9 mouse cellular contexts compared by ENCODE assay signal in the genomic region with DNA sequence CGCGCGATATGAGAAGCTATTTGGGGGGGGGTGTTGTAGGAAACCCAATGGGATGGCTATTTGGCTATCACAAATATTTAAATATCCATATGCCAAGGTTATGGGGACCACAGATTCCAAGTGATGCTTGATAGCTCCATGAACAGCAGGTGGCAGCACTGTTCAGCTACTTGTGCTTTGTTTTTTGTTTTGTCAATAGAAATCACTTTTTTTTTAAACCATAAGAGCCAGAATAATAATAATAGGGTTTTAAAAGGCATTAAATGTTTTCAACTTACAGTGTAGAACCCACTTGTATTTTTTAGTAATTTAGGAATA.
DNase-seq lines count a peak whose midpoint lies in the region; ATAC-seq and TF ChIP-seq lines count a peak whose summit lies in the region.
"Had no signal": no experiment of that assay in that cellular context is flagged by ENCODE, and none has a peak within 500 bp of the region (broad histone marks: within the 10 kb centered on the region; RNA-seq: fewer than 3 reads in every experiment).

No protein-coding gene starts in this region.

- no peak for TF ChIP-seq POLR2A in kidney, adult 2 months (IDR thresholded peaks at IDR 0.05; ENCODE audit: low read depth, low read length)
- TF ChIP-seq POLR2A in thymus, adult 2 months (IDR thresholded peaks at IDR 0.05; ENCODE audit: control insufficient read depth, extremely low read depth, insufficient read depth, low read length, poor library complexity), result no peak

- TF ChIP-seq CTCF in kidney, adult 2 months (conservative IDR thresholded peaks at IDR 0.05; ENCODE audit: insufficient read depth, insufficient read length, low read depth, low read length), result peak; percentile 34; the same call in 1 of the 2 replicates
- TF ChIP-seq CTCF in Patski (IDR thresholded peaks at IDR 0.05), result peak; percentile 66
- TF ChIP-seq CTCF in thymus, adult 2 months (IDR thresholded peaks at IDR 0.05; ENCODE audit: borderline replicate concordance, control insufficient read depth, extremely low read depth, insufficient read depth, low read length, poor library complexity), result no peak

- CTCF ChIA-PET in Patski (lab: Charles Lee), result interaction anchor here (1.1 to 1.9 kb wide), 2 partner anchors 9 to 17 kb away, joined by 3 to 11 read pairs; no protein-coding TSS in a partner anchor

- H3K27me3 ChIP-seq in kidney, adult 2 months (replicated peaks; ENCODE audit: control insufficient read depth, insufficient read depth, low read length), result no peaks in the 10 kb centered on the region; the same call in 1 of the 2 replicates
- no peaks in the 10 kb centered on the region for H3K27me3 ChIP-seq in kidney, embryonic 15.5 days
- H3K27me3 ChIP-seq in Patski, result no peaks in the 10 kb centered on the region
- H3K27me3 ChIP-seq in embryonic facial prominence, embryonic 10.5 days (replicated peaks; ENCODE audit: low read depth, poor library complexity, severe bottlenecking), result no peaks in the 10 kb centered on the region
- H3K27me3 ChIP-seq in thymus, adult 2 months (ENCODE audit: control insufficient read depth, insufficient read depth, low read length), result no peaks in the 10 kb centered on the region

- in situ Hi-C loops in Patski (cut with MboI; ENCODE audit: low pct_unique_long_range_greater_than_20kb), result no loop called here

- no peaks in the 10 kb centered on the region for H3K4me1 ChIP-seq in kidney, adult 2 months (ENCODE audit: control insufficient read depth, insufficient read depth, low read length)
- no peaks in the 10 kb centered on the region for H3K4me1 ChIP-seq in kidney, embryonic 15.5 days
- no peaks in the 10 kb centered on the region for H3K4me1 ChIP-seq in embryonic facial prominence, embryonic 10.5 days
- no peaks in the 10 kb centered on the region for H3K4me1 ChIP-seq in thymus, adult 2 months (replicated peaks; ENCODE audit: control insufficient read depth, insufficient read depth, low read length)

- no peak overlapping the region for H3K4me3 ChIP-seq in kidney, adult 2 months (ENCODE audit: insufficient read depth, low read depth, low read length)
- H3K4me3 ChIP-seq in kidney, embryonic 15.5 days (replicated peaks), result no peak overlapping the region
- no peak overlapping the region for H3K4me3 ChIP-seq in embryonic facial prominence, embryonic 10.5 days
- no peak overlapping the region for H3K4me3 ChIP-seq in thymus, adult 2 months (ENCODE audit: control insufficient read depth, insufficient read depth, low read length)

- ATAC-seq in kidney, embryonic 15.5 days (replicated peaks; ENCODE audit: low FRiP score), result no peak
- ATAC-seq in Patski, result no peak
- no peak for ATAC-seq in megakaryocyte-erythroid progenitor cell, adult 5-6 weeks (replicated peaks; ENCODE audit: low FRiP score, low TSS enrichment, poor library complexity, severe bottlenecking)

- peak; percentile 19 for DNase-seq in kidney, adult 2 months
- DNase-seq in A20 (ENCODE audit: low read depth, low spot score) (peak; percentile 4), Patski (ENCODE audit: low read depth, low spot score) (no peak)
- DNase-seq in embryonic facial prominence, embryonic 10.5 days (ENCODE audit: low spot score), result peak; percentile 28
- peak; percentile 29 for DNase-seq in lung, postnatal 14 days
- no peak for DNase-seq in thymus, adult 2 months

- no peak overlapping the region for H3K4me2 ChIP-seq in kidney, embryonic 15.5 days

- POLR2A ChIA-PET in Patski (lab: Charles Lee), result no interaction called here

- no peaks in the 10 kb centered on the region for H3K9me3 ChIP-seq in kidney, embryonic 15.5 days (replicated peaks)
- no peaks in the 10 kb centered on the region for H3K9me3 ChIP-seq in embryonic facial prominence, embryonic 10.5 days

- H3K27ac ChIP-seq in kidney, adult 2 months (ENCODE audit: insufficient read depth, low read depth, low read length), result no peak overlapping the region
- H3K27ac ChIP-seq in kidney, embryonic 15.5 days, result no peak overlapping the region
- H3K27ac ChIP-seq in embryonic facial prominence, embryonic 10.5 days (replicated peaks), result no peak overlapping the region
- H3K27ac ChIP-seq in thymus, adult 2 months (ENCODE audit: control insufficient read depth, insufficient read depth, low read length), result no peak overlapping the region
- H3K27ac ChIP-seq: macrophage had no signal

- no peak overlapping the region for H3K9ac ChIP-seq in kidney, embryonic 15.5 days

- WGBS in kidney, adult 2 months, result 85% methylated on average over 3 of the region's 3 CpGs
- WGBS in kidney, embryonic 15.5 days, result 71% methylated on average over 3 of the region's 3 CpGs
- WGBS in embryonic facial prominence, embryonic 10.5 days, result 72% methylated on average over 3 of the region's 3 CpGs
- 80% methylated on average over 3 of the region's 3 CpGs for WGBS in thymus, adult 2 months

- H3K36me3 ChIP-seq in kidney, adult 2 months (ENCODE audit: control insufficient read depth, insufficient read depth, low read length), result no peaks in the 10 kb centered on the region
- no peaks in the 10 kb centered on the region for H3K36me3 ChIP-seq in kidney, embryonic 15.5 days
- no peaks in the 10 kb centered on the region for H3K36me3 ChIP-seq in embryonic facial prominence, embryonic 10.5 days (replicated peaks)
- no peaks in the 10 kb centered on the region for H3K36me3 ChIP-seq in thymus, adult 2 months (ENCODE audit: control insufficient read depth, insufficient read depth, low read length)

Comparison
In these comparisons a context has a peak if more than half of its experiments do, and no peak if none do; other contexts are left out.
1. DNase-seq: peak in kidney, adult 2 months (single experiment), A20 (single experiment), embryonic facial prominence, embryonic 10.5 days (single experiment) and lung, postnatal 14 days (single experiment); none in Patski (single experiment) and thymus, adult 2 months (single experiment).